Mouse (Mus musculus): Measurements from ENCODE around the gene Cox7a1. TPM values are rescaled to one million over a fixed set of nuclear protein-coding genes. Genes with fewer than 3 reads are reported as not detected.
"Not testable (repeated sequence)": the region's sequence is repeated elsewhere in the genome, so short reads cannot be mapped to it uniquely, and the experiment has no call there.

Gene Cox7a1
- polyA plus RNA-seq, 1 experiment from 2014 or later: 5.7 TPM

GRCm38 (mm10) chr7:30195461-30195860, 11.5 kb downstream of the Cox7a1 start:
- WGBS: 72% methylated on average over 6 of the region's 6 CpGs
- ATAC-seq (ENCODE audit: insufficient read depth, low FRiP score, low TSS enrichment) (no peak), DNase-seq (ENCODE audit: low spot score) (no peak)
- Histone ChIP-seq H3K9me3 (ENCODE audit: control insufficient read depth, low read length) (no peaks in the 10 kb centered on the region), H3K27me3 (ENCODE audit: control insufficient read depth, insufficient read depth, low read length) (no peaks in the 10 kb centered on the region), H3K4me1 (ENCODE audit: control insufficient read depth, insufficient read depth, low read length) (peaks cover 7% of the 10 kb centered on the region), H3K4me2 (ENCODE audit: low read depth) (no peak overlapping the region), H3K9ac (ENCODE audit: low read length) (no peak overlapping the region), H3K4me3 (ENCODE audit: low read depth, low read length) (no peak overlapping the region), H3K27ac (ENCODE audit: low read depth, low read length) (no peak overlapping the region), H3K36me3 (ENCODE audit: control insufficient read depth, insufficient read depth, low read length) (no peaks in the 10 kb centered on the region)

GRCm38 (mm10) chr7:30196171-30196570, 12.2 kb downstream of the Cox7a1 start:
- no peaks in the 10 kb centered on the region for H3K36me3 ChIP-seq (ENCODE audit: control insufficient read depth, insufficient read depth, low read length)
- H3K9me3 ChIP-seq (ENCODE audit: control insufficient read depth, low read length): no peaks in the 10 kb centered on the region
- no peaks in the 10 kb centered on the region for H3K27me3 ChIP-seq (ENCODE audit: control insufficient read depth, insufficient read depth, low read length)
- ATAC-seq (ENCODE audit: insufficient read depth, low FRiP score, low TSS enrichment) (no peak), DNase-seq (ENCODE audit: low spot score) (no peak)
- H3K4me3 ChIP-seq (ENCODE audit: low read depth, low read length): no peak overlapping the region
- H3K4me2 ChIP-seq (ENCODE audit: low read depth): no peak overlapping the region
- peaks cover 7% of the 10 kb centered on the region for H3K4me1 ChIP-seq (ENCODE audit: control insufficient read depth, insufficient read depth, low read length)
- WGBS: 88% methylated on average over 6 of the region's 6 CpGs
- no peak overlapping the region for H3K27ac ChIP-seq (ENCODE audit: low read depth, low read length)
- H3K9ac ChIP-seq (ENCODE audit: low read length): no peak overlapping the region

- Histone ChIP-seq H3K27ac (ENCODE audit: low read depth, low read length) (no peak overlapping the region), H3K27me3 (ENCODE audit: control insufficient read depth, insufficient read depth, low read length) (no peaks in the 10 kb centered on the region), H3K9ac (ENCODE audit: low read length) (no peak overlapping the region), H3K36me3 (ENCODE audit: control insufficient read depth, insufficient read depth, low read length) (no peaks in the 10 kb centered on the region), H3K4me1 (ENCODE audit: control insufficient read depth, insufficient read depth, low read length) (peaks cover 7% of the 10 kb centered on the region), H3K4me3 (ENCODE audit: low read depth, low read length) (no peak overlapping the region), H3K9me3 (ENCODE audit: control insufficient read depth, low read length) (no peaks in the 10 kb centered on the region), H3K4me2 (ENCODE audit: low read depth) (no peak overlapping the region)
- DNase-seq (ENCODE audit: low spot score) (no peak), ATAC-seq (ENCODE audit: insufficient read depth, low FRiP score, low TSS enrichment) (no peak)
- 68% methylated on average over 5 of the region's 5 CpGs for WGBS
Measured at GRCm38 (mm10) chr7:30197592-30198129, 13.7 kb downstream of the Cox7a1 start.

- no peaks in the 10 kb centered on the region for H3K27me3 ChIP-seq (ENCODE audit: control insufficient read depth, insufficient read depth, low read length)
- H3K9ac ChIP-seq (ENCODE audit: low read length): no peak within 1 kb of the TSS
- no peaks in the 10 kb centered on the region for H3K36me3 ChIP-seq (ENCODE audit: control insufficient read depth, insufficient read depth, low read length)
- no peak within 1 kb of the TSS for H3K27ac ChIP-seq (ENCODE audit: low read depth, low read length)
- WGBS: 12% methylated on average over 8 of the region's 8 CpGs
- no peaks in the 10 kb centered on the region for H3K9me3 ChIP-seq (ENCODE audit: control insufficient read depth, low read length)
- H3K4me3 ChIP-seq (ENCODE audit: low read depth, low read length): no peak within 1 kb of the TSS
- 0 out of 2 replicates have a peak, but pooled peaks cover under 1% of the 10 kb centered on the region for H3K4me1 ChIP-seq (ENCODE audit: control insufficient read depth, insufficient read depth, low read length)
- H3K4me2 ChIP-seq (ENCODE audit: low read depth): no peak within 1 kb of the TSS
- DNase-seq (ENCODE audit: low spot score) (peak; percentile 78), ATAC-seq (ENCODE audit: insufficient read depth, low FRiP score, low TSS enrichment) (no peak)
Measured at GRCm38 (mm10) chr7:30198481-30198971, 14.6 kb downstream of the Cox7a1 start, which contains the start of gene Capns1. Gene Capns1, minus strand, starts transcription at chr7:30198811.

- no peak for ATAC-seq (ENCODE audit: insufficient read depth, low FRiP score, low TSS enrichment)
- Histone ChIP-seq H3K9ac (ENCODE audit: low read length) (no peak overlapping the region), H3K36me3 (ENCODE audit: control insufficient read depth, insufficient read depth, low read length) (no peaks in the 10 kb centered on the region), H3K27me3 (ENCODE audit: control insufficient read depth, insufficient read depth, low read length) (no peaks in the 10 kb centered on the region), H3K9me3 (ENCODE audit: control insufficient read depth, low read length) (no peaks in the 10 kb centered on the region), H3K4me2 (ENCODE audit: low read depth) (no peak overlapping the region), H3K27ac (ENCODE audit: low read depth, low read length) (no peak overlapping the region), H3K4me1 (ENCODE audit: control insufficient read depth, insufficient read depth, low read length) (no peaks in the 10 kb centered on the region), H3K4me3 (ENCODE audit: low read depth, low read length) (no peak overlapping the region)
- 79% methylated on average over 18 of the region's 18 CpGs for WGBS
- no peak for DNase-seq (ENCODE audit: low spot score)
Measured at GRCm38 (mm10) chr7:30199498-30200139, 15.7 kb downstream of the Cox7a1 start.

GRCm38 (mm10) chr7:30200200-30200599, 16.3 kb downstream of the Cox7a1 start:
- 80% methylated on average over 5 of the region's 5 CpGs for WGBS
- H3K4me2 ChIP-seq (ENCODE audit: low read depth): no peak overlapping the region
- H3K9ac ChIP-seq (ENCODE audit: low read length): no peak overlapping the region
- no peaks in the 10 kb centered on the region for H3K36me3 ChIP-seq (ENCODE audit: control insufficient read depth, insufficient read depth, low read length)
- no peak overlapping the region for H3K27ac ChIP-seq (ENCODE audit: low read depth, low read length)
- H3K4me3 ChIP-seq (ENCODE audit: low read depth, low read length): no peak overlapping the region
- H3K27me3 ChIP-seq (ENCODE audit: control insufficient read depth, insufficient read depth, low read length): no peaks in the 10 kb centered on the region
- no peak for DNase-seq (ENCODE audit: low spot score)
- ATAC-seq (ENCODE audit: insufficient read depth, low FRiP score, low TSS enrichment): no peak
- no peaks in the 10 kb centered on the region for H3K4me1 ChIP-seq (ENCODE audit: control insufficient read depth, insufficient read depth, low read length)
- H3K9me3 ChIP-seq (ENCODE audit: control insufficient read depth, low read length): no peaks in the 10 kb centered on the region

GRCm38 (mm10) chr7:30200661-30201060, 16.7 kb downstream of the Cox7a1 start:
- WGBS: 90% methylated on average over 5 of the region's 5 CpGs
- not testable (repeated sequence) for H3K27me3 ChIP-seq (ENCODE audit: control insufficient read depth, insufficient read depth, low read length); H3K4me3 ChIP-seq (ENCODE audit: low read depth, low read length); H3K9me3 ChIP-seq (ENCODE audit: control insufficient read depth, low read length); ATAC-seq (ENCODE audit: insufficient read depth, low FRiP score, low TSS enrichment); H3K36me3 ChIP-seq (ENCODE audit: control insufficient read depth, insufficient read depth, low read length); DNase-seq (ENCODE audit: low spot score); H3K27ac ChIP-seq (ENCODE audit: low read depth, low read length); H3K4me2 ChIP-seq (ENCODE audit: low read depth); H3K9ac ChIP-seq (ENCODE audit: low read length); H3K4me1 ChIP-seq (ENCODE audit: control insufficient read depth, insufficient read depth, low read length)

GRCm38 (mm10) chr7:30202895-30203690, 19.1 kb downstream of the Cox7a1 start:
- ATAC-seq (ENCODE audit: insufficient read depth, low FRiP score, low TSS enrichment): no peak
- Histone ChIP-seq H3K4me3 (ENCODE audit: low read depth, low read length) (no peak overlapping the region), H3K27ac (ENCODE audit: low read depth, low read length) (no peak overlapping the region), H3K36me3 (ENCODE audit: control insufficient read depth, insufficient read depth, low read length) (no peaks in the 10 kb centered on the region), H3K4me1 (ENCODE audit: control insufficient read depth, insufficient read depth, low read length) (no peaks in the 10 kb centered on the region), H3K9me3 (ENCODE audit: control insufficient read depth, low read length) (no peaks in the 10 kb centered on the region), H3K9ac (ENCODE audit: low read length) (no peak overlapping the region), H3K27me3 (ENCODE audit: control insufficient read depth, insufficient read depth, low read length) (no peaks in the 10 kb centered on the region), H3K4me2 (ENCODE audit: low read depth) (no peak overlapping the region)
- WGBS: 85% methylated on average over 11 of the region's 11 CpGs
- no peak for DNase-seq (ENCODE audit: low spot score)

All from neural tube, embryonic 11.5 days (tissue).